Mouse (Mus musculus): ENCODE data around the gene Zzef1. TPM values are rescaled to one million over a fixed set of nuclear protein-coding genes. Genes with fewer than 3 reads are reported as not detected.
A peak's percentile ranks its signal among the peaks of the same experiment; 100 is the strongest.
"Not testable (repeated sequence)": the region's sequence is repeated elsewhere in the genome, so short reads cannot be mapped to it uniquely, and the experiment has no call there.

Gene Zzef1
- polyA plus RNA-seq, 1 experiment from 2014 or later: 4.2 TPM

DNA sequence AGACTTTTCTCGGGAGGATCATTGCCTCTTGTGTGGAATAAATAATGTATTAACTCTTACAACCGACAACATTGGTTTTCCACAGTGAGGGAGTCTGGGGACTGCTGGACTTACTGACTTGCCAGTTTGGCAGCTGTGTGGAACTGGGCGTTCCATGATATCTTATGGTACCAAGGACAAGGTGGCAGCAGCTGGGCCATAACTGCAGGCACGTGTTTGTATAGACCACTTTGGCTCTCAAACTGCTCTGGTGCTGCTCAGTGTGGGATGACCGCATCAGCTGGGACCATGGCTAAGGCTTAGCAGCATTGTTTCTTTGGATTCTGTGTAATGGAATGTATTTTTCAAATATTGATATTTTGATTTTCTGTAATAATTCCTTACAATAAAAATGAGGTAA lies 25.2 kb upstream of the Zzef1 start:
- no peak overlapping the region for H3K4me3 ChIP-seq (ENCODE audit: low read depth, low read length)
- H3K4me1 ChIP-seq (ENCODE audit: control insufficient read depth, low read depth, low read length): no peaks in the 10 kb centered on the region
- H3K36me3 ChIP-seq (ENCODE audit: control insufficient read depth, insufficient read depth): peaks cover 8% of the 10 kb centered on the region
- H3K27me3 ChIP-seq (ENCODE audit: control insufficient read depth, insufficient read depth, low read depth, low read length): no peaks in the 10 kb centered on the region
- ATAC-seq (ENCODE audit: low read depth): no peak
- no peaks in the 10 kb centered on the region for H3K9me3 ChIP-seq (replicated peaks; ENCODE audit: control insufficient read depth, low read length)
- H3K27ac ChIP-seq (ENCODE audit: low read length): no peak overlapping the region
- H3K9ac ChIP-seq (ENCODE audit: low read depth, low read length): no peak overlapping the region
- WGBS (ENCODE audit: insufficient replicate concordance): 81% methylated on average over 5 of the region's 5 CpGs
- H3K4me2 ChIP-seq (ENCODE audit: low read depth, low read length): no peak overlapping the region

DNA sequence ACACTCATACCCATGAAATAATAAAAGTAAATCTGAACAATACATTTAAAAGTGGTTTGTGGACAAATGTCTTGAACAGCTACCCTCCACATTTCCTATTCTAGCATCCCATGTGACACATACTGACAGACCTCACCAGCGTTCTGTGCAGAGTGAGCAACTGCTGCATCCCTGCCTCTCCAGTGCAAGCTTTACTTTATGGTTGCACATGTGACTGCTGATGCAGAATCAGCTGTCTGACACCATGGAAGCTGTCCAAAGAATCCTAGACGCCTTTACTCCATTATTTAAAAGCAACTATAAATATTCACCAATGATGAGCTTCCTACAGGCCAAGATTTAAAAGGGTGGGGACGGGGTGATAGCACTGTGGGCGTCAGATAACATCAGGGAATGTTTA lies 24.6 kb upstream of the Zzef1 start:
- 62% methylated on average over 4 of the region's 4 CpGs for WGBS (ENCODE audit: insufficient replicate concordance)
- H3K4me1 ChIP-seq (ENCODE audit: control insufficient read depth, low read depth, low read length): no peaks in the 10 kb centered on the region
- no peak for ATAC-seq (ENCODE audit: low read depth)

DNA sequence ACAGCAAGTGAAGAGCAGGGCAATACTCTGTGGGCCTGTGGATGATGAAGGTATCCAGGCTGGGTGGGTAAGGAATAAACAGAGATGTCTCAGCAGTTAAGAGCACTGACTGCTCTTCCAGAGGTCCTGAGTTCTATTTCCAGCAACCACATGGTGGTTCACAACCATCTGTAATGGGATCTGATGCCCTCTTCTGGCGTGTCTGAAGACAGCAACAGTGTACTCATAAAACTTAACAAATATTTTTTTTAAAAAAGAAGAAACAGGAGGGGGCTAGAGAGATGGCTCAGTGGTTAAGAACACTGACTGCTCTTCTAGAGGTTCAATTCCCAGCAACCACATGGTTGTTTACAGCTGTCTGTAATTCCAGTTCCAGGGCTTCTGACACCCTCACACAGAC lies 23.4 kb upstream of the Zzef1 start:
- 30% methylated on average over 1 of the region's 1 CpGs for WGBS (ENCODE audit: insufficient replicate concordance)
- not testable (repeated sequence) for H3K4me2 ChIP-seq (ENCODE audit: low read depth, low read length); H3K27me3 ChIP-seq (ENCODE audit: control insufficient read depth, insufficient read depth, low read depth, low read length); H3K4me1 ChIP-seq (ENCODE audit: control insufficient read depth, low read depth, low read length); H3K36me3 ChIP-seq (ENCODE audit: control insufficient read depth, insufficient read depth); H3K27ac ChIP-seq (ENCODE audit: low read length); ATAC-seq (ENCODE audit: low read depth); H3K4me3 ChIP-seq (ENCODE audit: low read depth, low read length); H3K9ac ChIP-seq (ENCODE audit: low read depth, low read length); H3K9me3 ChIP-seq (replicated peaks; ENCODE audit: control insufficient read depth, low read length)

More for the DNA sequence above, 24.6 kb upstream of the Zzef1 start:
- H3K36me3 ChIP-seq (ENCODE audit: control insufficient read depth, insufficient read depth): peaks cover 8% of the 10 kb centered on the region
- H3K4me2 ChIP-seq (ENCODE audit: low read depth, low read length): no peak overlapping the region
- H3K9me3 ChIP-seq (replicated peaks; ENCODE audit: control insufficient read depth, low read length): no peaks in the 10 kb centered on the region
- H3K4me3 ChIP-seq (ENCODE audit: low read depth, low read length): no peak overlapping the region
- no peaks in the 10 kb centered on the region for H3K27me3 ChIP-seq (ENCODE audit: control insufficient read depth, insufficient read depth, low read depth, low read length)
- no peak overlapping the region for H3K9ac ChIP-seq (ENCODE audit: low read depth, low read length)
- H3K27ac ChIP-seq (ENCODE audit: low read length): no peak overlapping the region

DNA sequence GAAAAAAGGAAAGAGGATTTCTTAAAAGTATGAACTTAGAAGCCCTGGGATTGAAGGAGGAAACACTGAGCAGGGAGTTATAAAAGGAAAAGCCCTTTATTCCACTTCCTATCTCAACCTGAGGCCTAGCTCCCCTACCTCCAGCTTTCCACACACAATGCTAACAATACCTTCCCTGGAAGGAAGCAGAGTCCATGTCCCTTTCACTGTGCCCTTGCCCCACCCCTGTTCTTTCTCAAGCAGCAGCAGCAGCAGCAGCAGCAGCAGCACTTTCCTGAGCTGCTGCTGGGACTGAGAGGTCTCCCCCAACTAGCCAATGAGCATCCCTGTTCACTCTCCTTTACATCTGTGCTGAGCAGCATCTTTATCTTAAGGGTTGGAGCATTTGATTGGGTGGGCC lies 17.1 kb upstream of the Zzef1 start:
- no peak for ATAC-seq (ENCODE audit: low read depth)

DNA sequence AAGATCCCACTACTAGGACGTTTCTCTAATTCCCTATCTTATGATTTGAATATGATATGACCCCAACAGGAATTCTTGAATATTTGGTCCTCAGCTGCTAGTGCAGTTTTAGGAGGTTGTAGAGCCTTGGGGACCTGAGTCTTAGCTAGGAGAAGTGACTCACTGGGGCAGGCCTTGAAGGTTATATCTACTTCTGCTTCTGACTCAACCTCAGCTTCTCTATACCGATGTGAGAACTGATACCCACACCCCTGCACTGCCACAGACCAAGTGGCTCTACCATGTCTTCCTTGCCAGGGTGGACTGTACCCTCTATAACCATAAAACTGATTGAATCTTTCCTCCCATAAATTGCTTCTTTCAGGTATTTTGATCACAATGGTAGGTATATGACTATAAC lies 13.9 kb upstream of the Zzef1 start:
- 39% methylated on average over 2 of the region's 2 CpGs for WGBS (ENCODE audit: insufficient replicate concordance)

More for the DNA sequence above, 17.1 kb upstream of the Zzef1 start:
- no peak overlapping the region for H3K4me3 ChIP-seq (ENCODE audit: low read depth, low read length)
- no peaks in the 10 kb centered on the region for H3K4me1 ChIP-seq (ENCODE audit: control insufficient read depth, low read depth, low read length)
- H3K4me2 ChIP-seq (ENCODE audit: low read depth, low read length): no peak overlapping the region
- H3K27ac ChIP-seq (ENCODE audit: low read length): no peak overlapping the region
- H3K27me3 ChIP-seq (ENCODE audit: control insufficient read depth, insufficient read depth, low read depth, low read length): no peaks in the 10 kb centered on the region
- no peak overlapping the region for H3K9ac ChIP-seq (ENCODE audit: low read depth, low read length)
- H3K9me3 ChIP-seq (replicated peaks; ENCODE audit: control insufficient read depth, low read length): no peaks in the 10 kb centered on the region
- no peaks in the 10 kb centered on the region for H3K36me3 ChIP-seq (ENCODE audit: control insufficient read depth, insufficient read depth)

DNA sequence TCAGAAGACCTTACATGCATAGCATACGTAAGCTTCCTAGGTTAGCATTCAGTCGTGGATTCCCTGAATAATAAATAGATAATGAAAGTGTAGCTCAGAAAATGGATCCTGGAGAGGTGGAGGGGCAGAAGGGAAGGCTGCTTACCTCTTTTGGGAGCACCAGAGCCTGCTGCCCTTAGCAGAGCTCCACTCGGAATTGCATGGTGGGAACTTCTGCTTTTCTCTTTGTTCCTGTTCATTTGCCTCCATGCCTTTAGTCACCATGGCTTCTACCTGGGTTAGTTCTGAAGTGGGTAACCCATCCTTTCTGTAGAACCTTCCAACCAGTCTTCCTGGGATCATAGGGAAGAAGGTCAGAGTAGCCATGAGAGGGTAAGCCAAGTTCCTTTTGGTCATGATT lies 13.5 kb upstream of the Zzef1 start:
- Histone ChIP-seq H3K4me3 (ENCODE audit: low read depth, low read length) (no peak overlapping the region), H3K9ac (ENCODE audit: low read depth, low read length) (no peak overlapping the region), H3K9me3 (replicated peaks; ENCODE audit: control insufficient read depth, low read length) (no peaks in the 10 kb centered on the region), H3K27me3 (ENCODE audit: control insufficient read depth, insufficient read depth, low read depth, low read length) (no peaks in the 10 kb centered on the region), H3K36me3 (ENCODE audit: control insufficient read depth, insufficient read depth) (no peaks in the 10 kb centered on the region), H3K4me1 (ENCODE audit: control insufficient read depth, low read depth, low read length) (no peaks in the 10 kb centered on the region), H3K27ac (ENCODE audit: low read length) (no peak overlapping the region), H3K4me2 (ENCODE audit: low read depth, low read length) (no peak overlapping the region)
- no peak for ATAC-seq (ENCODE audit: low read depth)
- 66% methylated on average over 3 of the region's 3 CpGs for WGBS (ENCODE audit: insufficient replicate concordance)

More for the DNA sequence above, 13.9 kb upstream of the Zzef1 start:
- Histone ChIP-seq H3K9ac (ENCODE audit: low read depth, low read length) (no peak overlapping the region), H3K27me3 (ENCODE audit: control insufficient read depth, insufficient read depth, low read depth, low read length) (no peaks in the 10 kb centered on the region), H3K36me3 (ENCODE audit: control insufficient read depth, insufficient read depth) (no peaks in the 10 kb centered on the region), H3K27ac (ENCODE audit: low read length) (no peak overlapping the region), H3K9me3 (replicated peaks; ENCODE audit: control insufficient read depth, low read length) (no peaks in the 10 kb centered on the region), H3K4me3 (ENCODE audit: low read depth, low read length) (no peak overlapping the region), H3K4me2 (ENCODE audit: low read depth, low read length) (no peak overlapping the region), H3K4me1 (ENCODE audit: control insufficient read depth, low read depth, low read length) (no peaks in the 10 kb centered on the region)
- ATAC-seq (ENCODE audit: low read depth): no peak

DNA sequence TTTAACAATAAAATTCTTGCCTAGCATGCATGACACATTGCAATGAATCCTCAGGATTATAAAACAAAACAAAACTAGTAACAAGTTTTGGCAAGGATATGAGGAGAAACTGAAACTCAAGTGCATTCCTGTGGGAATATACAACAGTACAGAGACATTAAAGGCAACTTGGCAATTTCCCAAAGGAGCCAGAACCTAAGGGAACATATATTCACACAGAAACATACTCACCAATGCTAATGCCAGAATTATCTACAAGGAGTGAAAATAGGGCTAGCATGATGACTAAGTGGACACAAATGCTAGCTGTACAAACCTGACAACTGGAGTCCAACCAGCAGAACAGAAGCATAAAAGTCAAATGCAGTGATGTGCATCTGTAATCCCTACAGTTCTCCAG lies 4.0 kb upstream of the Zzef1 start:
- Histone ChIP-seq H3K4me3 (ENCODE audit: low read depth, low read length) (no peak overlapping the region), H3K4me1 (ENCODE audit: control insufficient read depth, low read depth, low read length) (peaks cover 8% of the 10 kb centered on the region), H3K27ac (ENCODE audit: low read length) (no peak overlapping the region), H3K4me2 (ENCODE audit: low read depth, low read length) (no peak overlapping the region), H3K9ac (ENCODE audit: low read depth, low read length) (no peak overlapping the region), H3K27me3 (ENCODE audit: control insufficient read depth, insufficient read depth, low read depth, low read length) (no peaks in the 10 kb centered on the region), H3K36me3 (ENCODE audit: control insufficient read depth, insufficient read depth) (no peaks in the 10 kb centered on the region), H3K9me3 (replicated peaks; ENCODE audit: control insufficient read depth, low read length) (no peaks in the 10 kb centered on the region)
- no peak for ATAC-seq (ENCODE audit: low read depth)

DNA sequence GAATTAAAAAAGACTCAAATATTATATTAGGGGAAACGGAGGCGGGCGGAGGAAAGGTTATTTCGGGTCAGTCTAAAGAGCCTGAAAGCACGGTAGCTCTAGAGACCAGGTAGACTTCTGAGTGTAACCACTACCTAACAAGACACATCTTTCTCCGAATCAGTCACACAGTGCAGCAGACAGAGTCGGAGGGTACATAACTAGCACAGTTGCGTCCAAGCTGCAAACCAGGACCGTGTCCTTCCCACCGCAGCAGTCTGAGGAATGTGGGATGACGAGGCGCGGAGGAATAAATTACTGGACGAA lies 924 bp upstream of the Zzef1 start:
- ATAC-seq (ENCODE audit: low read depth): no peak
- 11% methylated on average over 14 of the region's 14 CpGs for WGBS (ENCODE audit: insufficient replicate concordance)
- H3K9me3 ChIP-seq (replicated peaks; ENCODE audit: control insufficient read depth, low read length): no peaks in the 10 kb centered on the region

DNA sequence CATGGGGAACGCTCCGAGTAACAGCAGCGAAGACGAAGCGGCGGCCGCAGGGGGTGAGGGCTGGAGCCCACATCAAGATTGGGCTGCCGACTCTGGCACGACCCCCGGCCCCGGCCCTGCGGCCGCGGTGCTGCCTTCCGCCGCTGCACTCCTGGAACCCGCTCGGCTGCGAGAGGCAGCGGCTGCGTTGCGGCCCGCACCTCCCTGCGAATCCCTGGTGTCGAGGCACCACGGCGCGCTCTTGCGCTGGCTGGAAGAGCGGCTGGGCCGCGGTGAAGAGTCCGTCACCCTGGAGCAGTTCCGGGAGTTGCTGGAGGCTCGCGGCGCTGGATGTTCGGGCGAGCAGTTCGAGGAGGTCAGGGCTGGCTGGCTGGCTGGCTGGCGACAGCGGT lies 266 bp downstream of the Zzef1 start:
- Histone ChIP-seq H3K4me1 (ENCODE audit: control insufficient read depth, low read depth, low read length) (peaks cover 12% of the 10 kb centered on the region), H3K4me2 (ENCODE audit: low read depth, low read length) (peak overlapping the region; percentile 88), H3K36me3 (ENCODE audit: control insufficient read depth, insufficient read depth) (no peaks in the 10 kb centered on the region), H3K27me3 (ENCODE audit: control insufficient read depth, insufficient read depth, low read depth, low read length) (no peaks in the 10 kb centered on the region), H3K4me3 (ENCODE audit: low read depth, low read length) (peak overlapping the region; percentile 96), H3K9me3 (replicated peaks; ENCODE audit: control insufficient read depth, low read length) (no peaks in the 10 kb centered on the region), H3K9ac (ENCODE audit: low read depth, low read length) (peak overlapping the region; percentile 94), H3K27ac (ENCODE audit: low read length) (peak overlapping the region; percentile 90)
- peak; percentile 35 for ATAC-seq (ENCODE audit: low read depth)
- WGBS (ENCODE audit: insufficient replicate concordance): 0% methylated on average over 42 of the region's 42 CpGs

More for the DNA sequence above, 924 bp upstream of the Zzef1 start:
- peak overlapping the region; percentile 94 for H3K9ac ChIP-seq (ENCODE audit: low read depth, low read length)
- peak overlapping the region; percentile 96 for H3K4me3 ChIP-seq (ENCODE audit: low read depth, low read length)
- peaks cover 10% of the 10 kb centered on the region for H3K4me1 ChIP-seq (ENCODE audit: control insufficient read depth, low read depth, low read length)
- no peaks in the 10 kb centered on the region for H3K36me3 ChIP-seq (ENCODE audit: control insufficient read depth, insufficient read depth)
- peak overlapping the region; percentile 90 for H3K27ac ChIP-seq (ENCODE audit: low read length)
- peak overlapping the region; percentile 97 for H3K4me2 ChIP-seq (ENCODE audit: low read depth, low read length)
- no peaks in the 10 kb centered on the region for H3K27me3 ChIP-seq (ENCODE audit: control insufficient read depth, insufficient read depth, low read depth, low read length)

Measured in liver, embryonic 16.5 days (tissue).